Mouse (Mus musculus) hindbrain, postnatal 0 days (tissue): ENCODE results near the gene Ccdc97. TPM values are rescaled to one million over a fixed set of nuclear protein-coding genes. Genes with fewer than 3 reads are reported as not detected.

ENCODE experiments used
- ATAC-seq: fragments of 200-750 bp; cut with Nextera tagmentation; 2 replicates; pipeline ENCODE4 v1.8.0; 2017; ENCODE audit warnings: mild to moderate bottlenecking, moderate TSS enrichment, moderate library complexity
- DNase-seq: peaks from one replicate; pipeline ENCODE4 v3.0.0-alpha.2; 2015; ENCODE audit warnings: low spot score
- H3K27ac ChIP-seq: fragments of 300-500 bp; sonication (generic); 2 replicates; pipeline ENCODE4 v1.5.1; 2014; ENCODE audit warnings: mild to moderate bottlenecking
- H3K27me3 ChIP-seq: fragments of 300-500 bp; sonication (generic); 2 replicates; pipeline ENCODE4 v1.6.1; 2014; ENCODE audit warnings: low read length, mixed read lengths; ENCODE audit not compliant: insufficient read depth
- H3K36me3 ChIP-seq: fragments of 300-500 bp; sonication (generic); 2 replicates; pipeline ENCODE4 v1.6.1; 2014; ENCODE audit warnings: low read length, mixed read lengths; ENCODE audit not compliant: insufficient read depth
- H3K4me1 ChIP-seq: fragments of 300-500 bp; sonication (generic); 2 replicates; pipeline ENCODE4 v1.6.1; 2014; ENCODE audit warnings: antibody characterized with exemption, low read length, mixed read lengths; ENCODE audit not compliant: insufficient read depth
- H3K4me2 ChIP-seq: fragments of 300-500 bp; sonication (generic); 2 replicates; pipeline ENCODE4 v1.6.1; 2014; ENCODE audit warnings: low read depth, mild to moderate bottlenecking, low read length, moderate library complexity, mixed read lengths
- H3K4me3 ChIP-seq: fragments of 300-500 bp; sonication (generic); 2 replicates; pipeline ENCODE4 v1.5.1; 2014; ENCODE audit warnings: low read length
- H3K9ac ChIP-seq: fragments of 300-500 bp; sonication (generic); replicated peaks from 2 replicates; pipeline ENCODE4 v1.6.1; 2014; ENCODE audit warnings: mild to moderate bottlenecking, low read length, moderate library complexity, mixed read lengths
- H3K9me3 ChIP-seq: fragments of 300-500 bp; sonication (generic); 2 replicates; pipeline ENCODE4 v1.6.1; 2016; ENCODE audit warnings: low read length, mixed read lengths
- CTCF ChIP-seq: IDR thresholded peaks from 2 replicates; pipeline ENCODE4 v1.5.1; 2016; ENCODE audit warnings: antibody characterized with exemption, control low read depth, low read depth
- WGBS: fragments of 180-500 bp; shearing (Covaris S2); extraction: QIAGEN DNeasy Blood & Tissue Kit; methylation state at CpG from one replicate; pipeline ENCODE4 v1.1.7; 2014; 5-methylcytosine and 5-hydroxymethylcytosine counted together
- polyA plus RNA-seq: library from polyadenylated mRNA; unstranded; fragments of >200 nt; fragmentation: Nextera tagmentation; extraction: Ambion mirVana; gene quantifications from 2 replicates; pipeline ENCODE4 v1.2.1, GENCODE M21; 2015
- total RNA-seq: library from RNA; depleted of rRNA; stranded (reverse); fragments of >200 nt; gene quantifications from 2 replicates; pipeline ENCODE4 v1.2.3, GENCODE M21; 2014

The Ccdc97 gene
- total and polyA plus RNA-seq, 2 experiments from 2014 or later = 26.6 to 43.1 TPM

DNA sequence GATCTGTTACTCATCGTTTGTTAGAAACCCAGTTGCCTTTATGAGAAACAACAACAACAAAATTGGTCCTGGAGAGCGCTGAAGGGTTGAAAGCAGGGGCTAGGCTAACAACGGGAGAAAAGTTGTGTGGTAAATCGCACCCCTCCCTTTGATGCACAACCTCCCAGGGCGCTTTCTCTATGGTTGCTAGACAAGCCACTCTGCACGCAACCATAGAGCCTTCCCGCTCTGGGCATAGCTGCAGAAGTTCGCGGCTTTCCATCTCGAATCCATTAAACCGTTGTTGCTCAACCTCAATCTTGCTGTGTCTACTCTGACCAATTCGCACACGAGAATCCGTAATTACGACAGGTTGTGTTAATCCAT, 36.6 kb upstream of the Ccdc97 start:
- no peaks in the 10 kb centered on the region for H3K27me3 ChIP-seq
- H3K4me2 ChIP-seq = peak overlapping the region; percentile 99
- ATAC-seq = peak; percentile 61
- peaks cover 6% of the 10 kb centered on the region; the same call in 1 of the 2 replicates for H3K36me3 ChIP-seq
- H3K9me3 ChIP-seq = no peaks in the 10 kb centered on the region
- peak overlapping the region; percentile 29 for H3K9ac ChIP-seq
- peak; percentile 87 for DNase-seq
- WGBS = under 1% methylated on average over 15 of the region's 15 CpGs
- H3K27ac ChIP-seq = peak overlapping the region; percentile 99
- peak overlapping the region; percentile 98 for H3K4me3 ChIP-seq
- peaks cover 16% of the 10 kb centered on the region for H3K4me1 ChIP-seq
- TF ChIP-seq CTCF = no peak

DNA sequence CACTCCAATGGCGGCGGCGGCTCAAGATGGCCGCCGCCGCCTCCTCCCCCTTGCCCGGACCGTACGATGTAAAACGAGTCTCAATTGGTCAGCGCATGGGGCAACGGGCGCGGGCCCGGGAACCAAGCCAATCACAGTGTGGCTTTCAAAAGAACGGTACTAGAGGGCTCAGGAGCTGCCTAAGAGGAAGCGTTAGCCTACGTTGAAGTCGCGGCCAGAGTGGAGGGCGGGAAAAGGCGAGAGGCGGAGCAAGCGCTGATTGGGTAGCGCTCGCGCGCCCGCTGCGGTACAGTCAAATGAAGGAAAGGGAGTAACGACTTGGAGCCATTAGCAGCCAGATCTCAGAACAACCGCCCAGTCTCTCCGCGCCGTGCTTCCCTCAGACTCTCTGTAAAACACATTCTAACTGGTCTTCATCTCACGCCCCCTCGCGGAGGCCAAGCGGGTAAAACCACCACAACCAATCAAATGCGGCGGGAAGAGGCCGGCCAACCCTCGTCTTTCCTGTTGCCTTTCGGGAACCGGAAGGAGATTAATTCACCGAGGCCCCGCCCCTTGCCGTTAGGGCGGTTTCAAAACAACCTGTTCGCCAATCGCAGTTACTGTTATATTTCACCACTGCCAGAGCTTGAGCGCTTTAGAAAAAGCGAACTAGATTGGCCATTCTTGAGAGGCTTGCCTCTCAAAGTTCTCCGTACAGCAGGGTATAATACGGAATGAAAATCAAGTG, 36.0 kb upstream of the Ccdc97 start, which contains the start of gene Hnrnpul1:
Gene Hnrnpul1 (minus strand): TSS at position 20 of the 730 bp plus-strand sequence.
- ATAC-seq (peak; percentile 96), DNase-seq (peak; percentile 100)
- peak within 1 kb of the TSS; percentile 99 for H3K9ac ChIP-seq
- TF ChIP-seq CTCF = peak; percentile 58
- H3K36me3 ChIP-seq = peaks cover 10% of the 10 kb centered on the region; the same call in 1 of the 2 replicates
- peak within 1 kb of the TSS; percentile 99 for H3K4me2 ChIP-seq
- WGBS = under 1% methylated on average over 54 of the region's 55 CpGs
- H3K27me3 ChIP-seq = no peaks in the 10 kb centered on the region
- peak within 1 kb of the TSS; percentile 99 for H3K27ac ChIP-seq
- peaks cover 16% of the 10 kb centered on the region for H3K4me1 ChIP-seq
- no peaks in the 10 kb centered on the region for H3K9me3 ChIP-seq
- peak within 1 kb of the TSS; percentile 98 for H3K4me3 ChIP-seq

DNA sequence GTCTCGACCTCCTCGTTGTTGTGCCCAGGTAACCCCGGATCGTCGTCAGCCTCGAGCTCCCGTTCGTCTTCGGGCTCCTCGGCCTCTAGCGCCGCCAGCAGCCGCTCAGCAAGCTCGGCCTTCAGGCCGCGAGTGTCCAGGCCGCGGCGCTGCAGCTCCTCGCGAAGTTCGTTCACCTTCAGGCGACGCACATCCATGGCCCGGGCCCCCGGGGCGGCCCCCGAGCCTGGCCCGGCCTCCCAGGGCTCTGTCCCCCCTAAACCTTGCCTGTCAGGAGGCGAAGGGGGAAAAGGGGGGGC, 35.5 kb upstream of the Ccdc97 start:
- no peaks in the 10 kb centered on the region for H3K27me3 ChIP-seq
- no peaks in the 10 kb centered on the region for H3K9me3 ChIP-seq
- ATAC-seq (no peak), DNase-seq (no peak)
- TF ChIP-seq CTCF = peak; percentile 32
- peaks cover 15% of the 10 kb centered on the region; the same call in 1 of the 2 replicates for H3K36me3 ChIP-seq
- peak overlapping the region; percentile 99 for H3K9ac ChIP-seq
- peaks cover 16% of the 10 kb centered on the region for H3K4me1 ChIP-seq
- peak overlapping the region; percentile 99 for H3K27ac ChIP-seq
- 0% methylated on average over 30 of the region's 30 CpGs for WGBS
- H3K4me2 ChIP-seq = peak overlapping the region; percentile 99
- H3K4me3 ChIP-seq = peak overlapping the region; percentile 98

DNA sequence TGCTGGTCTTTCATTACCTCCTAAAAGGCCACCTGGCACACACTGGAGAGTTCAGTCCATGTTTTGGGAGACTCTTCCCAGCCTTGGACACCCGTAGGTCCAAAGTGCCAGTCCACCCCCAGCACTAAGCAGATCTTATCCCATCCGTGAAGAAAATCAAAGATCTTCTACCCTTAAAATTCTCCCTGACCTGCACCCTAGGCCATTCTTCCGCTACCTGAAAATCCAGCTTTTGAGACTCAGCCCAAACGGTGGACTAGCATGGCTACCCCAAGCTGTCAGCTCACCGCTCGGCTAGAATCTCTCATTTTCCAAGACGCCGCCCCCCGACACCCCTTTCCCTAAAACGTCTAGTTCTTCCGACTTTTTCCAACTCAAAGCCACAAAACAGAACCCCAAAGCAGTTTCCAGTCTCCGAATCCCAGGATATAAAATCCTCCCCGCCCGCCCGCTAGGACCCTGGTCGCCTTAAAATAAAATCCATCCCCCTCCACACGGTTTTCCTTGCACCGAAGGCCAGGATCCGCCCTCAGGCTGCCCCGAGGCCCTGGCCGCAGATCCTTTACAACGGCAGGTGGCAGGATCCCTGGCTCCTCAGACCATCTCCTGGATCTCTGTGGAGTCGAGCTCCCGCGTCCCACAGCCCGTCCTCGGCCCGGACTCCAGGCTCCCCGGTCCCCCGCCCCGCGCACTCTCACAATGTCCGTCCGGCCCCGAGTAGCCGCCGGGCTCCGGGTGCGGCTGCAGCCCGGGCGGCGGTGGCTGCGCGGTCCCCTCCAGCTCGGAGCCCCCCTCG, 35.0 kb upstream of the Ccdc97 start:
- Histone ChIP-seq H3K4me3 (peak overlapping the region; percentile 98), H3K9me3 (no peaks in the 10 kb centered on the region), H3K4me1 (peaks cover 16% of the 10 kb centered on the region), H3K36me3 (peaks cover 21% of the 10 kb centered on the region; the same call in 1 of the 2 replicates), H3K9ac (peak overlapping the region; percentile 99), H3K27me3 (no peaks in the 10 kb centered on the region), H3K4me2 (peak overlapping the region; percentile 99), H3K27ac (peak overlapping the region; percentile 99)
- DNase-seq (no peak), ATAC-seq (no peak)
- no peak for TF ChIP-seq CTCF
- WGBS = under 1% methylated on average over 46 of the region's 46 CpGs

DNA sequence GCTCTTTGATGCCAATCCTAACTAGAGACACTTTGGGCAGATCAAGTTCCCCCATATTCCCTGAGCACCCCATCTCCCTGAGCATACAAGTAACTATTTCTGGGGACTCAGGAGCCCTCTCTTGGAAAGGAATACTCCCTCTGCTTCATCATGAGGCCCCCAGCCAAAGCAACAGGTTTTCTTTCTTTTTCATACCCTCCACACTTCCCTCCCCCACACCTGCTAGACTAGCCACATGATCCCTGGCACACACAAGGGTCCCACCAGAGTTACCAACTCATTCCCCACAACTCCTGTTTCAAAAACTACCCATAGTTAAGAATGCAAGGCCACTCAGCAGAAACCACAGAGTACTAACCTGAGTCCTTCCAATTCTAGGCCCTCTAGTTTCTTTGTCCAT, 34.2 kb upstream of the Ccdc97 start:
- ATAC-seq = no peak
- Histone ChIP-seq H3K27ac (no peak overlapping the region), H3K27me3 (no peaks in the 10 kb centered on the region)

DNA sequence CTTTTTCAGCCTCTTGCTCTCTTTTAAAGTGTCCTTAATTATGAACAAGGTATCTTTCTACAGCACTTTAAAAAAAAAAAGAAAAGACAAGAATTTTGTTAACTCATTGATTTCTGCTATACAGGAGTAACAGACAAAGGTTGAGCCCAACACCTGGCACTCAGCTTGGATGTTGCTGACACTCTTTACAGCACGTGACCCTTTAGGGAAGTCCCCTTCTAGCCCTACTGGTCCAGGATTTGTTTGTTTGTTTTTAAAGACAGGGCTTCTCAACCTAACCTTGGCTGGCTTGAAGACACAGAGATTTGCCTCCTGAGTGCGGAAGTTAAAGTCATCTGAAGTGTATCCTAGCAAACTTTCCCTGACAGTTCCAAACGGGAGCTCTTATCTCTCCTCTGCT, 28.0 kb upstream of the Ccdc97 start:
- 83% methylated on average over 3 of the region's 3 CpGs for WGBS
- Histone ChIP-seq H3K9ac (no peak overlapping the region), H3K9me3 (no peaks in the 10 kb centered on the region), H3K27me3 (no peaks in the 10 kb centered on the region), H3K36me3 (peaks cover 90% of the 10 kb centered on the region), H3K27ac (no peak overlapping the region), H3K4me3 (no peak overlapping the region), H3K4me1 (0 out of 2 replicates have a peak, but pooled peaks cover under 1% of the 10 kb centered on the region), H3K4me2 (no peak overlapping the region)
- no peak for TF ChIP-seq CTCF
- no peak for ATAC-seq
- DNase-seq = no peak

More for the DNA sequence above, 34.2 kb upstream of the Ccdc97 start:
- Histone ChIP-seq H3K9me3 (no peaks in the 10 kb centered on the region), H3K4me3 (peak overlapping the region; percentile 98), H3K4me1 (peaks cover 16% of the 10 kb centered on the region), H3K4me2 (peak overlapping the region; percentile 99), H3K9ac (peak overlapping the region; percentile 99), H3K36me3 (peaks cover 28% of the 10 kb centered on the region)
- no peak for DNase-seq
- no peak for TF ChIP-seq CTCF

DNA sequence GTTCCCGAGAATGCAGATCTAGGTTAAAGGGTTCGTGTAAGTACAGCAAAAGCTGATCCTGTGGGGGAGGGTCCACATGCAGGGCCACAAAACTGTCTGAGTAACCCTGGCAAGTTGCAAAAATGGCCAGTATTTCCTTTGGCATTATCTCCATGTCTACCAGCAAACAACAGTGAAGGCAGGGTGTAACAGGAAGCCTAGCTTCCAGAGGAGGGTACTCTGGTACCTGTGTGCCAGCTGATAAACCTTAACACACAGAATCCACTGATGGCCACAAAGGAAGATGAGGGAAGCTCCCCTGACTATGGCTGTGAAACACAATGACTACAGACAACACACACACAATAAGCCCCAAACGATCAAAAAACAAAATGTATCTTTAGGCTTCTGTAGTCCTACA, 19.4 kb upstream of the Ccdc97 start:
- Histone ChIP-seq H3K27me3 (no peaks in the 10 kb centered on the region), H3K4me2 (no peak overlapping the region), H3K36me3 (peaks cover 87% of the 10 kb centered on the region), H3K9ac (no peak overlapping the region), H3K4me1 (no peaks in the 10 kb centered on the region), H3K4me3 (no peak overlapping the region), H3K27ac (no peak overlapping the region), H3K9me3 (no peaks in the 10 kb centered on the region)
- 90% methylated on average over 3 of the region's 3 CpGs for WGBS
- TF ChIP-seq CTCF = no peak
- DNase-seq = no peak
- ATAC-seq = no peak
